Mouse (Mus musculus): Measurements from ENCODE around the gene Lars2. TPM values are rescaled to one million over a fixed set of nuclear protein-coding genes. Genes with fewer than 3 reads are reported as not detected.

The Lars2 gene
- total and polyA plus RNA-seq, 2 experiments from 2014 or later, result 33.1 to 986 TPM

DNA sequence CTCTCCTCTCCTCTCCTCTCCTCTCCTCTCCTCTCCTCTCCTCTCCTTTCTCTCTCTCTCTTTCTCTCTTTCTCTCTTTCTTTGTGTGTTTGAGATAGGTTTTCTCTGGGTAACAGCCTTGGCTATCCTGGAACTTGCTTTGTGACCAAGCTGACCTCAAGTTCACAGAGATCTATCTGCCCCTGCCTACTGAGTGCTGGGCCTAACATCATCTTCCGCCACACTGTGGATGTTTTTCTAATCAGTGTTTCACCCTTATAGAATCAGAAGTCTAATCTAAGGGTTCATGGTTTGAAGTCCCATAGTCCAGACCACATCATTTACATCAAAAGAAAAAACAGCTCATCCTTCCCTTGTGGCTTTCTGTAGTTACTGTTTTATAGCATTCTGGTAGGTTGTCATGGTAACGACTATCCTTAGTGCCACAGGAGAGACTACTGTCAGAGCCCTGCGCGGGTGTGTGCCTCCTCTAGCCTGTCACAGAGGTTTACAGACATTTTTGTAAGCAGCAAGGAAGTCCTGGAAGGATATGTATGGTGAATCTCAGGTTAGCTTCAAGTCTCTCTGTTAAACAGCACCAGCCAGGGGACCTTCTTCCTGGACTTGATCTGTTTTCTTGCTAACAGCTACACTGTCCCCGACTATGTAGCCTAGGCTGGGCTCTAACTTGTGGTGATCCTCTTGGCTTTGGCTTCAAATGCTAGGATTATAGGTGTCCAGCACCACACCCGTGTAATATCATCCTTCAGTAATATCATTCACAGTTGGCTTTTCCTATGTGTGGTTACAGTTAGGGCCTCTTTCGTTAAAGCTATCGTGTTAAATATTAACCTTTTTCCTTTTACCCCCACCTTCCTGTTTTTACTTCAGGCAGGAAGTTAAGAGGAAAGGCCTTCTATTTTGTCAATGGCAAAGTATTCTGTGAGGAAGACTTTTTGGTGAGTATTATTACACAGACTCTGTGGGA lies 143.2 kb downstream of the Lars2 start:
- Histone ChIP-seq H3K27ac (ENCODE audit: low read depth) (peak overlapping the region; percentile 5; the same call in 1 of the 2 replicates), H3K4me3 (ENCODE audit: low read depth, low read length) (no peak overlapping the region), H3K4me2 (ENCODE audit: low read depth, low read length) (no peak overlapping the region), H3K27me3 (ENCODE audit: control insufficient read depth, insufficient read depth, low read length) (no peaks in the 10 kb centered on the region), H3K9me3 (replicated peaks; ENCODE audit: control insufficient read depth, low read length) (no peaks in the 10 kb centered on the region), H3K36me3 (replicated peaks; ENCODE audit: control insufficient read depth, insufficient read depth, low read length) (peaks cover 45% of the 10 kb centered on the region), H3K4me1 (ENCODE audit: control insufficient read depth, insufficient read depth) (peaks cover 24% of the 10 kb centered on the region), H3K9ac (replicated peaks; ENCODE audit: low read depth, low read length) (no peak overlapping the region)
- 69% methylated on average over 8 of the region's 8 CpGs for WGBS
- ATAC-seq (ENCODE audit: insufficient read depth, low read depth) (no peak), DNase-seq (ENCODE audit: low spot score) (no peak)
- TF ChIP-seq EP300 (IDR thresholded peaks at IDR 0.05; ENCODE audit: low read depth) (no peak), CTCF (IDR thresholded peaks at IDR 0.05; ENCODE audit: low read depth) (no peak)

DNA sequence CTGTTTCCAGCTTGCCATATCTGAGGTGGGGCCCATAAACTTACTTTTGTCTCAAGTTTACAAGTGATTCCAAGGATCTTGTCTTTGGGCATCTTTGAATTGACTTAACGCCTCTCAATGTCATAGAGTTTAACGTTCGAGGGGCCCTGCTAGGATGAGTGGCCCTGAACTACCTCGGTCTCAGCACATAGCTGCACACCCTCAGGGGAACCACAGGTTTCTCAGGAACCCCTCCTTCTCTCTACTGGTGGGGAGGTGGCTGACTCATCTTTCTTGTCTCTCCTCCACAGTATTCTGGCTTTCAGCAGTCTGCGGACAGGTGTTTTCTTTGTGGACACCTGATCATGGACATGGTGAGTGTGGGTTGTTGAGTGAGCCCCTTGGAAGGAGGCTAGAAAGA lies 144.2 kb downstream of the Lars2 start:
- H3K4me1 ChIP-seq (ENCODE audit: control insufficient read depth, insufficient read depth), result peaks cover 16% of the 10 kb centered on the region
- ATAC-seq (ENCODE audit: insufficient read depth, low read depth) (no peak), DNase-seq (ENCODE audit: low spot score) (no peak)
- no peak overlapping the region for H3K4me3 ChIP-seq (ENCODE audit: low read depth, low read length)
- H3K9me3 ChIP-seq (replicated peaks; ENCODE audit: control insufficient read depth, low read length), result no peaks in the 10 kb centered on the region
- H3K9ac ChIP-seq (replicated peaks; ENCODE audit: low read depth, low read length), result no peak overlapping the region
- 91% methylated on average over 5 of the region's 5 CpGs for WGBS
- TF ChIP-seq EP300 (IDR thresholded peaks at IDR 0.05; ENCODE audit: low read depth), result no peak
- no peak for TF ChIP-seq CTCF (IDR thresholded peaks at IDR 0.05; ENCODE audit: low read depth)
- H3K27ac ChIP-seq (ENCODE audit: low read depth), result no peak overlapping the region
- no peak overlapping the region for H3K4me2 ChIP-seq (ENCODE audit: low read depth, low read length)
- H3K27me3 ChIP-seq (ENCODE audit: control insufficient read depth, insufficient read depth, low read length), result no peaks in the 10 kb centered on the region
- peaks cover 46% of the 10 kb centered on the region for H3K36me3 ChIP-seq (replicated peaks; ENCODE audit: control insufficient read depth, insufficient read depth, low read length)

Other genes with a start within 250 kb of the Lars2 start
- 8.5 and 26.8 TPM in 2 replicates for gene Clec3b, start 216.0 kb upstream of the Lars2 start, total RNA-seq (2014; rRNA removed; ENCODE audit: low replicate concordance)
- 5.5 and 5.7 TPM in 2 replicates for gene Clec3b, start 216.0 kb upstream of the Lars2 start, polyA plus RNA-seq (2015; fragmentation: Nextera tagmentation; extraction: Ambion mirVana)
- gene Cdcp1, start 150.9 kb upstream of the Lars2 start, total RNA-seq (2014; rRNA removed; ENCODE audit: low replicate concordance), result 0.35 and 2.7 TPM in 2 replicates
- 0.04 and 0.15 TPM in 2 replicates for gene Cdcp1, start 150.9 kb upstream of the Lars2 start, polyA plus RNA-seq (2015; fragmentation: Nextera tagmentation; extraction: Ambion mirVana)
- gene Tmem158, start 106.2 kb upstream of the Lars2 start, total RNA-seq (2014; rRNA removed; ENCODE audit: low replicate concordance), result 34.3 and 34.7 TPM in 2 replicates
- gene Tmem158, start 106.2 kb upstream of the Lars2 start, polyA plus RNA-seq (2015; fragmentation: Nextera tagmentation; extraction: Ambion mirVana), result 8.6 and 8.9 TPM in 2 replicates
- 128 and 143 TPM in 2 replicates for gene Limd1, start 111.8 kb downstream of the Lars2 start, total RNA-seq (2014; rRNA removed; ENCODE audit: low replicate concordance)
- 40.2 and 42.4 TPM in 2 replicates for gene Limd1, start 111.8 kb downstream of the Lars2 start, polyA plus RNA-seq (2015; fragmentation: Nextera tagmentation; extraction: Ambion mirVana)
- 29.9 and 32.9 TPM in 2 replicates for gene Sacm1l, start 162.8 kb downstream of the Lars2 start, total RNA-seq (2014; rRNA removed; ENCODE audit: low replicate concordance)
- 36.4 and 38.9 TPM in 2 replicates for gene Sacm1l, start 162.8 kb downstream of the Lars2 start, polyA plus RNA-seq (2015; fragmentation: Nextera tagmentation; extraction: Ambion mirVana)

Data from heart, postnatal 0 days (tissue).